Mouse (Mus musculus) bone marrow, adult 2 months (tissue): ENCODE measurements around the gene Sgpp2. TPM values are rescaled to one million over a fixed set of nuclear protein-coding genes. Genes with fewer than 3 reads are reported as not detected.
A peak's percentile ranks its signal among the peaks of the same experiment; 100 is the strongest.

Source experiments
- H3K27ac ChIP-seq: fragments of 200-500 bp; 2 replicates; pipeline ENCODE4 v1.5.1; 2012; ENCODE audit warnings: low read depth, mild to moderate bottlenecking, control low read depth, inconsistent platforms, low read length; ENCODE audit not compliant: control insufficient read depth, poor library complexity, insufficient read depth
- H3K4me1 ChIP-seq: fragments of 200-500 bp; 2 replicates; pipeline ENCODE4 v1.6.1; 2011; ENCODE audit warnings: low read length; ENCODE audit not compliant: control insufficient read depth, insufficient read depth
- H3K4me3 ChIP-seq: fragments of 200-500 bp; replicated peaks from 2 replicates; pipeline ENCODE3; 2011; ENCODE audit warnings: mild to moderate bottlenecking, low read depth, low read length, control low read depth; ENCODE audit not compliant: control insufficient read depth
- CTCF ChIP-seq: fragments of 200-500 bp; IDR thresholded peaks from 2 replicates; pipeline ENCODE4 v1.5.1; 2011; ENCODE audit warnings: low read length, control low read depth; ENCODE audit not compliant: control insufficient read depth, insufficient read depth
- POLR2A ChIP-seq: fragments of 200-500 bp; IDR thresholded peaks from 2 replicates; pipeline ENCODE4 v1.6.1; 2011; ENCODE audit warnings: low read depth, mild to moderate bottlenecking, control low read depth, low read length, borderline replicate concordance; ENCODE audit not compliant: control insufficient read depth
- WGBS: fragments of 180-500 bp; shearing (Covaris S2); methylation state at CpG from one replicate; pipeline ENCODE4 v1.1.7; 2018; 5-methylcytosine and 5-hydroxymethylcytosine counted together
- polyA plus RNA-seq: library from polyadenylated mRNA; stranded (reverse); fragments of >200 nt; gene quantifications from 2 replicates; pipeline ENCODE4 v1.2.4, GENCODE M21; 2011; ENCODE audit warnings: low replicate concordance; ENCODE audit not compliant: missing spikeins, insufficient read depth, insufficient read length

Gene Sgpp2
- polyA plus RNA-seq, 1 experiment: 0.62 TPM

DNA sequence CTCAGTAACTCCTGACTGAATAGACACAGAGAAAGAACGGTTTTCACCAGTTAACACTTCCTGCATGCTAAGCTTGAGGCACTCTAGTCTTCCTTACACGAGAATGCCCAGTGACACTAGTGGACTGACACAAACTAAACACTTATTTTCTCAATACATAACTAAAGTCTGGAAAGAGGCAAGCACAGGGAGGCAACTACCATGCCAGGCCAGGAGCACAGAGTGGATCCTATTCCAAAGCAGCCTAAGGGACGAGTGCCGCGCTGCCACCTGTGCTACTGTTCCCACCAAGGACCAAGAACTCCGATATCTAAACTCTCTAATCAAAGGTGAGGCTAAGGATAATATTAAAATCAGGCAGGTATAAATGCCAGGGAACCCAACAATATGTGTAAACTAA lies 136.6 kb downstream of the Sgpp2 start:
- H3K4me3 ChIP-seq: no peak overlapping the region
- TF ChIP-seq POLR2A (no peak), CTCF (no peak)
- WGBS: 92% methylated on average over 6 of the region's 6 CpGs

DNA sequence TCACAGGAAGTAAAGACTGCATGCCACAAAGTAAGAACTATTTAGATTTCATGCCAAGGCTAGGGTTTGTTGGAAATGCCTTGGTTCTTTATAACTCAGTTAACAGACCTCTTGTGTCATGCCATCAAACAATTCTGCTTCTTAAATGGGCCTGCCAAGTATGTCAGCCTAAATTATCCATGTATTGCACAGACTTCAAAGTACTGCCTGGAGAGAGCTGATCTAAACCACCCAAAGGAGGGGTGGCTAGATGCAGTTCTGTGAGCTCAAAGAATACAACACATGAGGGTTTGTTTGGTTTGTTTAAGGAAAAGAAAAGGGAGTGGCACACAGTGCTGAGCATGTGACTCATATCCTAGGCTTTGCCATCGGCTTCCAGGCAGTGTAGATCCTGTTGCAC lies 137.9 kb downstream of the Sgpp2 start:
- no peak overlapping the region for H3K27ac ChIP-seq
- 78% methylated on average over 1 of the region's 1 CpGs for WGBS
- no peaks in the 10 kb centered on the region for H3K4me1 ChIP-seq
- H3K4me3 ChIP-seq: no peak overlapping the region
- no peak for TF ChIP-seq CTCF
- no peak for TF ChIP-seq POLR2A

More for the DNA sequence above, 136.6 kb downstream of the Sgpp2 start:
- Histone ChIP-seq H3K27ac (no peak overlapping the region), H3K4me1 (no peaks in the 10 kb centered on the region)

DNA sequence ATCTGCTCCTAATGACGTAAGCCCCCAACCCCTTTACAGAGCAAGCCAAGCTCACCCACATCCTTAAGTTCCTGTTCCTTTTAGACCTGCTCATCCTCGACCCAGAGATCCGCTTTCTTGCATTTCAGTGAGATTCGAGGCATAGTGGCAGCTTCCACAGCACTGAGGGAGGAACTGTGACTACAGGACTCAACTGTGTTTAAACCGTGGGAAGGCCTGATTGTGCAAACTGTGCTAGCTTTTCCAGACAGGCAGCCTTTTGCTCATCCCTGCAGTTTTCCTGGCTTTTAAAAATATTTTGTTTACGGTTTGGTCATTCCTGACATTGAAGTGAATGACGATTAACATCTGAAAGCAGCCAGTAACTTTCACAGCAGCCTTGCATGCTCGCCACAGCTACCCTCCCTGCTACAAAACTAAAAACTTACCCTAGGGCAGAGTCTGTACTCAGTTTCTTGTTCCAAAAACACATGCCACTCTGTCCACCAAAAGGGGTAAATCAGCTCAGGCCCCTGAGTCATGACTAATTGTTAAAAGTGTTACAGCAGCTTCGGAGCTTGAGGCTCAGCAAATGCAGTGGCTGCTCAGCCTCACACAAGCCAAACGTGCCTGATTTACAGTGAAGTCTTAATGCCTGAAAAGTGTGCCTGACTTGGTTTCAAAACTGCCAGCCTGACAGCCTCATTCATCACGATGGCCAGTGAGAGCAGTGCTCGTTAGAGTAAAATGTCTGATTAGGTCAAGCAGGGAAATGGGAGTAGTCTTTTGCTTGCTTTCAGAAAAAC lies 141.1 kb downstream of the Sgpp2 start:
- no peak overlapping the region for H3K27ac ChIP-seq
- TF ChIP-seq CTCF (no peak), POLR2A (no peak)
- no peak overlapping the region for H3K4me3 ChIP-seq
- 80% methylated on average over 12 of the region's 12 CpGs for whole genome bisulfite sequencing
- no peaks in the 10 kb centered on the region for H3K4me1 ChIP-seq

DNA sequence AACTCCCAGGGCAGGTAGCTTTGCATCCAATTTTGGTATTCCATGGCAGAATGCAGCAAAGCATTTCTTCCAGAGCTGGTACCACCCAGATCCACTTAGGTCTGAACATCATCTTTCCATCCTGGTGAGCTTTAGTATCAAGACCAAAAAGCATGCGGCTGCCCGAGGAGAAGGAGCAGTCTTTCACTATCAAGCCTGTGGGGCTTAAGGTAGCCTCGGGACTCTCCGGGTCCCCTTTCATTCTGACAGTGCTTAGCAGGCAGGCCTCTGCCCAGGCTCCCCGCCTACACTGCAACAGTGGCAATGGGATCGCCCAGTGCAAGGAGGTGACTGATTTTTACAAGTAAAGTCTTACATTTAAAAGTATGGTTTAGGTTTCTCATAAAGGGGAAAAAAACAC lies 142.4 kb downstream of the Sgpp2 start:
- Histone ChIP-seq H3K4me1 (no peaks in the 10 kb centered on the region), H3K4me3 (no peak overlapping the region), H3K27ac (no peak overlapping the region)
- WGBS: 93% methylated on average over 6 of the region's 6 CpGs
- TF ChIP-seq CTCF (no peak), POLR2A (no peak)

DNA sequence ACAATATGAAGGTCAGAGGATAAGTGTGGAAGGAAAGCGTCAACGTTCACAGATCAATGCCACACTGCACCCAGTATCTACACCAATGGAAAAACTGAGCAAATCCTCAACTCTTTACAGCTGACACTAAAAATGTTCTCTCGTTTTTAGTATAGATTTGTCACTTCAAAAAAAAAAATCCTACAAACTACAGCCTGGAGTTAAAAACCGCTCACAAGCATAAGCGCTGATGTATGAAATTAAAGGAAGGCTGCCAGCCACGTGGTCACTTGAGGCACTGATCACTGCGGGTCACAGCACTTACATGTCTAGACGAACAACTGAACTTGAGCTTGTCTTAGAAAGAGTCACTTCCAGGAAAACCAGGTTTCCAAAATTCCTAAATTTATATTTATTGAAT lies 143.7 kb downstream of the Sgpp2 start:
- WGBS: 91% methylated on average over 8 of the region's 8 CpGs
- TF ChIP-seq POLR2A: no peak
- TF ChIP-seq CTCF: no peak
- Histone ChIP-seq H3K4me3 (no peak overlapping the region), H3K27ac (no peak overlapping the region), H3K4me1 (no peaks in the 10 kb centered on the region)

DNA sequence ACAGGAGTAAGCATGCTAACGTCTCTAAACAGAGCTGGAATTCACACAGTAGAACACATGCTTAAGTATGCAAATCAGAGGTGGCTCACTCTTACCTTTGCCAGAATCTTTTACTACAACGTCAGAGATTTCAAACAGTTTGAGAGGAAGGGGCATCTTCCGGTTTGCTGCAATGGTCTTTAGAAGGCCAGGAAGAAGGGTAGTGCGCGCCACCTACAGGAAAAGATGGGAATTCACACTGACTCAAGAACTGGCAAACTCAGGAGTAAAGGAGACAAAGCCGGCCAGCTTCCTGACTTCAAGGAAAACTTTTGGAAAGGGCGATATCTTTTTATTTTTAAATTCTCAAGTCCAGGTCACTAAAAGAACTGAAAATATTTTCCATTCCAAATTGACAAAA lies 144.5 kb downstream of the Sgpp2 start:
- no peak for TF ChIP-seq POLR2A
- peak; percentile 43; the same call in 1 of the 2 replicates for TF ChIP-seq CTCF
- Histone ChIP-seq H3K27ac (no peak overlapping the region), H3K4me1 (no peaks in the 10 kb centered on the region), H3K4me3 (no peak overlapping the region)
- WGBS: 62% methylated on average over 7 of the region's 7 CpGs

Other genes starting within 250 kb of the Sgpp2 start
- gene Pax3, start 113.2 kb upstream of the Sgpp2 start, polyA plus RNA-seq: 6.6 and 7.7 TPM in 2 replicates
- 28.1 and 48.6 TPM in 2 replicates for gene Farsb, start 178.6 kb downstream of the Sgpp2 start, polyA plus RNA-seq
- not detected in 2 replicates for gene Mogat1, start 200.6 kb downstream of the Sgpp2 start, polyA plus RNA-seq
- gene BC035947, start 201.8 kb downstream of the Sgpp2 start, polyA plus RNA-seq: not detected in 2 replicates